Mouse (Mus musculus): ENCODE measurements around the gene Sestd1.

DNA sequence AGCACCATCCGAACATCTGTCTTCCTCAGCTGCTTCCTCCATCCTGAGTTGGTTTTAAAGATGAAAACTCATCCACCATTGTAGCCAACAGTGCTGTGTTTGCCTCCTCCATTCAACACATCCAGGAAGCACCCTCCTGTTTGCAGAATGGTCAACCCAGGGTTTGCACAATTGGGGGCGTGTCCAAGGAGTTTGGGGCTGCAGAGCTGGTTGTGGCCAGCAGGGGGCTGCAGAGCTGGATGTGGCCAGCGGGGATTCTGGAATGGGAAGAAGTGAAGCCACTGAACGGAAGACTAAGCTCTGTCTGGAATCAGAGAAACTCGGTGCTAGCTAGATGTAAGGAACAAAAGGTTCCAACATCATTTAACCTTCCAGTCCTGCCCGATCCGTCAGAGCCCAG is 28.9 kb upstream of the Sestd1 start:
- peak; percentile 55 for TF ChIP-seq CTCF (IDR thresholded peaks at IDR 0.05; ENCODE audit: borderline replicate concordance, extremely low read depth, insufficient read depth, insufficient read length)
- no peak for TF ChIP-seq POLR2A (IDR thresholded peaks at IDR 0.05; ENCODE audit: borderline replicate concordance, extremely low read depth, insufficient read depth, insufficient read length, poor library complexity, severe bottlenecking)

Measured in brain, embryonic 14.5 days (tissue).